Mouse (Mus musculus) forebrain, embryonic 15.5 days (tissue): ENCODE results near the gene Efemp2. TPM values are rescaled to one million over a fixed set of nuclear protein-coding genes. Genes with fewer than 3 reads are reported as not detected.

Experiments
- ATAC-seq: fragments of 200-750 bp; cut with Nextera tagmentation; replicated peaks from 2 replicates; pipeline ENCODE4 v1.8.0; 2017; ENCODE audit warnings: mild to moderate bottlenecking, moderate TSS enrichment, moderate library complexity
- H3K27ac ChIP-seq: fragments of 300-500 bp; sonication (generic); replicated peaks from 2 replicates; pipeline ENCODE4 v1.5.1; 2015; ENCODE audit warnings: mild to moderate bottlenecking, inconsistent platforms
- H3K27me3 ChIP-seq: fragments of 300-500 bp; sonication (generic); 2 replicates; pipeline ENCODE4 v1.6.1; 2015; ENCODE audit warnings: inconsistent platforms
- H3K36me3 ChIP-seq: fragments of 300-500 bp; sonication (generic); 2 replicates; pipeline ENCODE4 v1.6.1; 2015; ENCODE audit warnings: mild to moderate bottlenecking, inconsistent platforms
- H3K4me1 ChIP-seq: fragments of 300-500 bp; sonication (generic); 2 replicates; pipeline ENCODE4 v1.6.1; 2015; ENCODE audit warnings: inconsistent platforms
- H3K4me2 ChIP-seq: fragments of 300-500 bp; sonication (generic); replicated peaks from 2 replicates; pipeline ENCODE4 v1.6.1; 2015; ENCODE audit warnings: mild to moderate bottlenecking, inconsistent platforms
- H3K4me3 ChIP-seq: fragments of 300-500 bp; sonication (generic); 2 replicates; pipeline ENCODE4 v1.5.1; 2015; ENCODE audit warnings: mild to moderate bottlenecking, inconsistent platforms
- H3K9ac ChIP-seq: fragments of 300-500 bp; sonication (generic); replicated peaks from 2 replicates; pipeline ENCODE4 v1.6.1; 2015; ENCODE audit warnings: mild to moderate bottlenecking, inconsistent platforms
- H3K9me3 ChIP-seq: fragments of 300-500 bp; sonication (generic); 2 replicates; pipeline ENCODE4 v1.6.1; 2016; ENCODE audit warnings: inconsistent platforms
- WGBS: fragments of 180-500 bp; shearing (Covaris S2); methylation state at CpG from one replicate; pipeline ENCODE4 v1.1.7; 2015; ENCODE audit warnings: mixed read lengths; 5-methylcytosine and 5-hydroxymethylcytosine counted together
- polyA plus RNA-seq: library from polyadenylated mRNA; unstranded; fragments of >200 nt; fragmentation: Nextera tagmentation; extraction: Ambion mirVana; gene quantifications from 2 replicates; pipeline ENCODE4 v1.2.1, GENCODE M21; 2015

Efemp2 gene
- polyA plus RNA-seq, 1 experiment from 2014 or later = 30.1 TPM

- Histone ChIP-seq H3K4me3 (peak overlapping the region; percentile 59), H3K4me2 (peak overlapping the region; percentile 94), H3K4me1 (peaks cover 43% of the 10 kb centered on the region), H3K27ac (peak overlapping the region; percentile 94), H3K9me3 (no peaks in the 10 kb centered on the region), H3K27me3 (0 out of 2 replicates have a peak, but pooled peaks cover 9% of the 10 kb centered on the region), H3K9ac (peak overlapping the region; percentile 68), H3K36me3 (0 out of 2 replicates have a peak, but pooled peaks cover 3% of the 10 kb centered on the region)
- no peak for ATAC-seq
- 4% methylated on average over 26 of the region's 26 CpGs for WGBS
Observed at GRCm38 (mm10) chr19:5456241-5456921, 17.4 kb upstream of the Efemp2 start.

- peaks cover 48% of the 10 kb centered on the region for H3K4me1 ChIP-seq
- no peaks in the 10 kb centered on the region for H3K9me3 ChIP-seq
- H3K9ac ChIP-seq = peak overlapping the region; percentile 68
- 0 out of 2 replicates have a peak, but pooled peaks cover 3% of the 10 kb centered on the region for H3K36me3 ChIP-seq
- H3K27ac ChIP-seq = peak overlapping the region; percentile 94
- peak overlapping the region; percentile 94 for H3K4me2 ChIP-seq
- ATAC-seq = peak; percentile 92
- 0 out of 2 replicates have a peak, but pooled peaks cover 9% of the 10 kb centered on the region for H3K27me3 ChIP-seq
- WGBS = under 1% methylated on average over 70 of the region's 70 CpGs
- peak overlapping the region; percentile 59 for H3K4me3 ChIP-seq
Observed at GRCm38 (mm10) chr19:5456922-5457745, 16.6 kb upstream of the Efemp2 start.

GRCm38 (mm10) chr19:5457746-5458442, 15.9 kb upstream of the Efemp2 start, which contains the start of gene Ccdc85b:
Gene Ccdc85b, minus strand, starts transcription at chr19:5457894.
- H3K4me3 ChIP-seq = peak within 1 kb of the TSS; percentile 59
- WGBS = 15% methylated on average over 14 of the region's 14 CpGs
- H3K4me2 ChIP-seq = peak within 1 kb of the TSS; percentile 94
- H3K27ac ChIP-seq = peak within 1 kb of the TSS; percentile 94
- 0 out of 2 replicates have a peak, but pooled peaks cover 9% of the 10 kb centered on the region for H3K27me3 ChIP-seq
- 0 out of 2 replicates have a peak, but pooled peaks cover 10% of the 10 kb centered on the region for H3K36me3 ChIP-seq
- H3K4me1 ChIP-seq = peaks cover 48% of the 10 kb centered on the region
- no peaks in the 10 kb centered on the region for H3K9me3 ChIP-seq
- no peak; the same call in 1 of the 2 replicates for ATAC-seq
- H3K9ac ChIP-seq = peak within 1 kb of the TSS; percentile 68

DNA sequence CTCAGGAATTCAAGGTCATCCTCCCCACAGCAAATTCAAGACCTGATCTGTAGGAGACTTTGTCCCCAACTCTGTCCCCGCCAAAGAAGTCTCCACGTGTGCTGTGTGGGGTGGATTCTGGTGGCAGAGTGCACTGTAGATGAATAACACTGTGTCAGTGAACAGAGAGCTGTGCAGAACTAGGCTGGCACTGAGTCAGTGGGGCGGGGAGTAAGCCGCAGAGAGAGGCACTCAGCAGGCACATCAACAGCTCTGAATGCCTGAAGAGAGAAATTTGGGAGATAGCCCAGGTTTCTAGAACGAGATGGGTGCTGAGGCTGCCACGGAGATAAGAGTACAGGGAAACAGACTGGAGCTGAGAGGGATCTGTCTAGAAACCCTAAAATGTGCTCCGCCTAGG, 14.7 kb upstream of the Efemp2 start:
- H3K27ac ChIP-seq = no peak overlapping the region; the same call in 1 of the 2 replicates
- H3K27me3 ChIP-seq = 0 out of 2 replicates have a peak, but pooled peaks cover 9% of the 10 kb centered on the region
- H3K9me3 ChIP-seq = no peaks in the 10 kb centered on the region
- H3K4me3 ChIP-seq = no peak overlapping the region
- WGBS = 62% methylated on average over 7 of the region's 7 CpGs
- no peak overlapping the region for H3K9ac ChIP-seq
- H3K4me2 ChIP-seq = no peak overlapping the region
- H3K4me1 ChIP-seq = peaks cover 52% of the 10 kb centered on the region
- no peak for ATAC-seq
- peaks cover 13% of the 10 kb centered on the region; the same call in 1 of the 2 replicates for H3K36me3 ChIP-seq

DNA sequence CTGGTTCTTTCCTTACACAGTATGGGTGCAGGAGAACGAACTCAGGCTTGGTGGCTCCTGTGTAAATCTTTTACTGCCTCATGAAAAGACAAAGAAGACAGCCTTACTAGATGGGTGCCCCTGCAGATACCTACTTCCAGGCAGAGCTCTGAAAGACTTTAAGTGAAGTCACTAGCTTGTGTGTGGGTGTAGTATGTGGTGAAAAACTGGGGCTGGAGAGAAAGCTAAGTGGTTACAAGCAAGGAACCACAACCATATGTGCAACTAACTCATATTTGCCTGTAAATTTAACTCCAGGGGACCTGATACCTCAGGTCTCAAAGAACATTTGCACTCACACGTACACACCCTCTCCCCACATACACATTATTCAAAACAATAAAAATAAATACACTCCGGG, 13.9 kb upstream of the Efemp2 start:
- H3K36me3 ChIP-seq = peaks cover 20% of the 10 kb centered on the region
- H3K9me3 ChIP-seq = no peaks in the 10 kb centered on the region
- peaks cover 57% of the 10 kb centered on the region for H3K4me1 ChIP-seq
- peak overlapping the region; percentile 82 for H3K27ac ChIP-seq
- ATAC-seq = no peak
- peak overlapping the region; percentile 93 for H3K4me2 ChIP-seq
- peak overlapping the region; percentile 75 for H3K9ac ChIP-seq
- H3K27me3 ChIP-seq = 0 out of 2 replicates have a peak, but pooled peaks cover 9% of the 10 kb centered on the region
- H3K4me3 ChIP-seq = peak overlapping the region; percentile 75
- 27% methylated on average over 3 of the region's 3 CpGs for WGBS

DNA sequence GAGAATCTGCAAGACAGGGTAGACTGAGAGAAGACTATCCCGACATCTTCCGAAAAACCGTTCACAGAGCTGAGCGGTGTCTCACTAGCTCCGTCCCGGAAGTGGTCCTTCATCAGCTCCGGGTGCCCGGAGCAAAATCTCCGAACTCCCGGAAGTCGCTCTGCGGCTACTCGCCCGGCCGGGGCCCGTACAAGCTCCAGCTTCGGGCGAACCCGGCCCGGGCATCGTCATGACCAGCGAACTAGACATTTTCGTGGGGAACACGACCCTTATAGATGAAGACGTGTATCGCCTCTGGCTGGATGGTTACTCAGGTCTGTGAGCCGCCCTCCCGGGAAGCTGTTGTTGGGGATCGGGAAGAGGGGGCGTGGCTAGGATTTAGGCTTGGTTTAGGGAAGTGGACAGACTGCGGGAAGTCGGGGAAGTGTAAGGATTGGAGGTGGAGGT, 13.3 kb upstream of the Efemp2 start, which contains the start of gene Fibp:
Gene Fibp (plus strand): TSS at position 151 of the 447 bp plus-strand sequence.
- under 1% methylated on average over 32 of the region's 32 CpGs for WGBS
- ATAC-seq = peak; percentile 49
- Histone ChIP-seq H3K9ac (peak within 1 kb of the TSS; percentile 75), H3K27ac (peak within 1 kb of the TSS; percentile 82), H3K27me3 (0 out of 2 replicates have a peak, but pooled peaks cover 9% of the 10 kb centered on the region), H3K9me3 (no peaks in the 10 kb centered on the region), H3K4me2 (peak within 1 kb of the TSS; percentile 93), H3K4me3 (peak within 1 kb of the TSS; percentile 75), H3K4me1 (peaks cover 53% of the 10 kb centered on the region), H3K36me3 (peaks cover 26% of the 10 kb centered on the region)

DNA sequence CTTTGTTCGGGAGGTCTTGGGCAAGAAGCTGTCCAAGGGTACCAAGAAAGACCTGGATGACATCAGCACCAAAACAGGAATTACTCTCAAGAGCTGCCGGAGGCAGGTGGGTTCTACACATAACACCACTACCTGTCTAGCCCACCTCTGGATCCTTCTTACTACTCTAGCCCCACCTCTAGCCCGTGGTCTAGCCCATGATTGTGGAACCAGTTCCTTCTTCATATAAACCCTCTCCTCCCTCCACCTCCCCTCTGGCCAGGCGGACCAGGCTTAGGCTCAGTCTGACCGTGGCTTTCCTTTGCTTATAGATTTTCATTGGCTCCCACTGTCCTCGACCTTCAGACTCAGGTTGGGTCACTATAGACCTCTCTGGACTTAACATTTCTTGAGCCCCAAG, 12.3 kb upstream of the Efemp2 start:
- Histone ChIP-seq H3K27ac (no peak overlapping the region), H3K36me3 (peaks cover 36% of the 10 kb centered on the region), H3K9me3 (no peaks in the 10 kb centered on the region), H3K4me1 (peaks cover 44% of the 10 kb centered on the region), H3K27me3 (0 out of 2 replicates have a peak, but pooled peaks cover 9% of the 10 kb centered on the region), H3K9ac (peak overlapping the region; percentile 75), H3K4me2 (peak overlapping the region; percentile 93), H3K4me3 (peak overlapping the region; percentile 75)
- no peak for ATAC-seq
- 87% methylated on average over 6 of the region's 6 CpGs for WGBS

DNA sequence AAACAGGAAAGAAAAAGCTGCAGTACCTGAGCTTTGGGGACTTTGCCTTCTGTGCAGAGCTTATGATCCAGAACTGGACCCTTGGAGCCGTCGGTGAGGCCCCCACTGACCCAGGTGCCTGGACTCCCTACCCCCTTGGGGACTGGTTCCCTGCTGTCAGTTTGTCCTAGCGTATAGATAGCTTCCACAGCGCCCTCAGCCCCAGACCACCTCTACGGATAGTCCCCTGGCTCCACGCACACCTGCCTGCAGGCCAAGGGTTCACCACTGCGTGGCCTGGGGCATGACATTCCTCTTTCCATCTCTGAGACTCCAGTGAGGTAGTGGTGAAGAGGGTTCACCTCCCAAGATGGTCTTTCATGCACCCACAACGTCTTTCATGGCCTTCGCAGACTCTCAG, 10.5 kb upstream of the Efemp2 start:
- no peak for ATAC-seq
- Histone ChIP-seq H3K9me3 (no peaks in the 10 kb centered on the region), H3K4me2 (no peak overlapping the region), H3K9ac (no peak overlapping the region), H3K27ac (no peak overlapping the region), H3K4me1 (peaks cover 35% of the 10 kb centered on the region), H3K27me3 (0 out of 2 replicates have a peak, but pooled peaks cover 7% of the 10 kb centered on the region), H3K36me3 (peaks cover 51% of the 10 kb centered on the region), H3K4me3 (no peak overlapping the region)
- WGBS = 91% methylated on average over 9 of the region's 9 CpGs

- H3K9me3 ChIP-seq = no peaks in the 10 kb centered on the region
Observed at GRCm38 (mm10) chr19:5463791-5464562, 9.8 kb upstream of the Efemp2 start.

DNA sequence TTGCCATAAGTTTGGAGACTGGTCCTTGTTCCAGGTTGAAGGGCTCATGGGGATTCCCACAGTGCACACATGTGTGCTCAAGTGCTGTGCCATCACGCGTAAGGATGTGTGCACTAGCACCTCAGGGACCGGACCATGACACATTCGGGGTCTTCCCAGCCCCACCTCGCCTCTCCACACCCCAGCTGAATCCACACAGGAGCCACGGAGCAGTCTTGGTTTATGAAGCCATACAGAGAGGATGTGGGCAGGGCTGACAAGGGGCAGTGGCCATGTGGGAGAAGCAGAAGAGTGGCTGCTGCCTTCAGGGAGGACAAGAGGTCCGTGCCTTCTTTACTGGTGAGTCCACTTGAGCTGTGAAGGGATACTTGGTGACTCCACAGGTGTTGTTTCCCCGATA, 8.7 kb upstream of the Efemp2 start:
- no peaks in the 10 kb centered on the region for H3K9me3 ChIP-seq
- H3K4me1 ChIP-seq = peaks cover 28% of the 10 kb centered on the region
- 96% methylated on average over 8 of the region's 8 CpGs for WGBS
- H3K9ac ChIP-seq = no peak overlapping the region
- no peak overlapping the region for H3K4me3 ChIP-seq
- no peaks in the 10 kb centered on the region for H3K27me3 ChIP-seq
- no peak overlapping the region for H3K27ac ChIP-seq
- peaks cover 51% of the 10 kb centered on the region for H3K36me3 ChIP-seq
- no peak overlapping the region for H3K4me2 ChIP-seq
- no peak for ATAC-seq

More at GRCm38 (mm10) chr19:5463791-5464562, 9.8 kb upstream of the Efemp2 start:
- H3K27ac ChIP-seq = peak overlapping the region; percentile 60
- H3K36me3 ChIP-seq = peaks cover 51% of the 10 kb centered on the region
- peak overlapping the region; percentile 43 for H3K4me2 ChIP-seq
- peak overlapping the region; percentile 45 for H3K9ac ChIP-seq
- WGBS = 34% methylated on average over 15 of the region's 15 CpGs
- peaks cover 31% of the 10 kb centered on the region for H3K4me1 ChIP-seq
- peak overlapping the region; percentile 26 for H3K4me3 ChIP-seq
- 0 out of 2 replicates have a peak, but pooled peaks cover 3% of the 10 kb centered on the region for H3K27me3 ChIP-seq
- ATAC-seq = peak; percentile 42; the same call in 1 of the 2 replicates
